Mouse (Mus musculus): ENCODE results near the gene Fgfr2.

GRCm38 (mm10) chr7:131011901-131012300, 2111.2 kb downstream of the Fgfr2 start:
- TF ChIP-seq CTCF (conservative IDR thresholded peaks at IDR 0.05; ENCODE audit: low read length) = no peak
- TF ChIP-seq NANOG (IDR thresholded peaks at IDR 0.05; ENCODE audit: borderline replicate concordance, low read length) = no peak

All from E14TG2a.4 (cell line).